ENCODE assay signal across 12 mouse cellular contexts in the genomic region with DNA sequence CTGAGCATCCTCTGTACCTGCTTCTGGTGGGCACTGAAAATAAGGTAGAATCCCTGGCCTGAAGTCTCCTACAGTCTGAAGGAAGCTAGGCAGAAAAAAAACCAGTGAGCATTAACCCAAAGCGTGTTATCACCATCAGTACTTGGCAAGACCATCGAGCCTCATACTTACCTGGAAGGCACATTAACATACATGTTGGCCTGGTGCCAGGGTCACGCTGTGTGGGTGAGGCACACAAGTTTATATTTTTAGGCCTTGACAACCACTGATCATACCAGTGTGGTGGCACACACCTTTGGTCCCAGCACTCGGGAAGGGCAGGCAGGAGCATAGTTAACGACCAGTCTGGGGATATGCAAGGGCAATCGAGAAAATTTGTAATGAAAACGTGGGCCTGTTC. TPM values are rescaled to one million over a fixed set of nuclear protein-coding genes. Genes with fewer than 3 reads are reported as not detected.
DNase-seq lines count a peak whose midpoint lies in the region; ATAC-seq lines count a peak whose summit lies in the region.
"Had no signal": no experiment of that assay in that cellular context is flagged by ENCODE, and none has a peak within 500 bp of the region (broad histone marks: within the 10 kb centered on the region; RNA-seq: fewer than 3 reads in every experiment).

No protein-coding gene starts in this region.

- 73% methylated on average over 7 of the region's 7 CpGs for WGBS in heart, embryonic 13.5 days
- WGBS in lung, embryonic 15.5 days: 75% methylated on average over 7 of the region's 7 CpGs
- WGBS in embryonic facial prominence, embryonic 13.5 days: 84% methylated on average over 7 of the region's 7 CpGs

- H3K4me2 ChIP-seq in heart, embryonic 13.5 days: no peak overlapping the region
- H3K4me2 ChIP-seq in lung, embryonic 15.5 days: no peak overlapping the region
- H3K4me2 ChIP-seq in embryonic facial prominence, embryonic 13.5 days: no peak overlapping the region

- no peak for DNase-seq in heart, postnatal 10 days
- DNase-seq in lung, postnatal 14 days: no peak
- peak; percentile 58 to 68 for DNase-seq in kidney, postnatal 25 days
- DNase-seq in gastrocnemius, postnatal 25 days: no peak
- no peak for DNase-seq in gastrocnemius, postnatal 10 days
- DNase-seq: gastrocnemius, postnatal 36 days; heart, postnatal 14 days; thymus, postnatal 36 days had no signal

- H3K9me3 ChIP-seq in heart, embryonic 13.5 days: no peaks in the 10 kb centered on the region
- no peaks in the 10 kb centered on the region for H3K9me3 ChIP-seq in lung, embryonic 15.5 days
- H3K9me3 ChIP-seq in embryonic facial prominence, embryonic 13.5 days: no peaks in the 10 kb centered on the region

- H3K36me3 ChIP-seq in heart, embryonic 13.5 days: peaks cover 33% of the 10 kb centered on the region
- H3K36me3 ChIP-seq in lung, embryonic 15.5 days: peaks cover 27% of the 10 kb centered on the region
- H3K36me3 ChIP-seq in embryonic facial prominence, embryonic 13.5 days: peaks cover 34% of the 10 kb centered on the region

- H3K27ac ChIP-seq in heart, embryonic 13.5 days (replicated peaks): no peak overlapping the region
- no peak overlapping the region for H3K27ac ChIP-seq in lung, embryonic 15.5 days
- H3K27ac ChIP-seq in embryonic facial prominence, embryonic 13.5 days: no peak overlapping the region

- H3K4me3 ChIP-seq in heart, embryonic 13.5 days: no peak overlapping the region
- no peak overlapping the region for H3K4me3 ChIP-seq in lung, embryonic 15.5 days
- no peak overlapping the region for H3K4me3 ChIP-seq in embryonic facial prominence, embryonic 13.5 days

- intact Hi-C loops in heart, postnatal 10 days (cut with DNase I): loop anchor here (10.0 kb wide), 1 partner anchor 483 kb away; a partner anchor contains a TSS

- no peak for ATAC-seq in heart, embryonic 13.5 days (ENCODE audit: extremely low read depth, insufficient number of reproducible peaks, low FRiP score, low TSS enrichment)
- ATAC-seq in lung, embryonic 15.5 days (ENCODE audit: borderline replicate concordance, extremely low read depth, low FRiP score, low TSS enrichment): no peak
- no peak for ATAC-seq in embryonic facial prominence, embryonic 13.5 days (ENCODE audit: insufficient number of reproducible peaks, insufficient read depth, low FRiP score, low TSS enrichment, low read depth)

- H3K9ac ChIP-seq in heart, embryonic 13.5 days: peak overlapping the region; percentile 24; the same call in 1 of the 2 replicates
- 0 out of 2 replicates have a peak overlapping the region, but pooled peaks have one; percentile 21 for H3K9ac ChIP-seq in lung, embryonic 15.5 days
- H3K9ac ChIP-seq in embryonic facial prominence, embryonic 13.5 days: peak overlapping the region; percentile 55; the same call in 1 of the 2 replicates

- peaks cover 37% of the 10 kb centered on the region for H3K4me1 ChIP-seq in heart, embryonic 13.5 days
- peaks cover 24% of the 10 kb centered on the region for H3K4me1 ChIP-seq in lung, embryonic 15.5 days
- H3K4me1 ChIP-seq in embryonic facial prominence, embryonic 13.5 days: peaks cover 33% of the 10 kb centered on the region

- no peaks in the 10 kb centered on the region for H3K27me3 ChIP-seq in heart, embryonic 13.5 days (replicated peaks)
- H3K27me3 ChIP-seq in lung, embryonic 15.5 days: no peaks in the 10 kb centered on the region
- no peaks in the 10 kb centered on the region for H3K27me3 ChIP-seq in embryonic facial prominence, embryonic 13.5 days
- H3K27me3 ChIP-seq: CH12.LX had no signal

RNA-seq across cellular contexts. Expression of a gene that starts 3.9 kb away (rescaled TPM):
- polyA plus RNA-seq in heart, embryonic 13.5 days (2015; fragmentation: Nextera tagmentation; extraction: Ambion mirVana): 53.6 and 54.2 TPM in 2 replicates
- total RNA-seq in heart, postnatal 10 days (2021): 10 to 100 TPM; 54.4 to 56.5 TPM
- polyA plus RNA-seq in lung, embryonic 15.5 days (2015; fragmentation: Nextera tagmentation; extraction: Ambion mirVana): 51.8 and 51.9 TPM in 2 replicates
- polyA plus RNA-seq in embryonic facial prominence, embryonic 13.5 days (2015; fragmentation: Nextera tagmentation; extraction: Ambion mirVana): 50.7 and 57.5 TPM in 2 replicates
- total RNA-seq in gastrocnemius, postnatal 25 days (2021): 10 to 100 TPM; 53.6 to 56.9 TPM
- 10 to 100 TPM; 38.0 to 39.4 TPM for total RNA-seq in gastrocnemius, postnatal 10 days (2021)

RNA-seq across cellular contexts. Expression of a gene that starts 4.5 kb away (rescaled TPM):
- 106 and 120 TPM in 2 replicates for polyA plus RNA-seq in heart, embryonic 13.5 days (2015; fragmentation: Nextera tagmentation; extraction: Ambion mirVana)
- total RNA-seq in heart, postnatal 10 days (2021): 10 to 100 TPM; 37.0 to 39.2 TPM
- 122 and 124 TPM in 2 replicates for polyA plus RNA-seq in lung, embryonic 15.5 days (2015; fragmentation: Nextera tagmentation; extraction: Ambion mirVana)
- 130 and 132 TPM in 2 replicates for polyA plus RNA-seq in embryonic facial prominence, embryonic 13.5 days (2015; fragmentation: Nextera tagmentation; extraction: Ambion mirVana)
- total RNA-seq in gastrocnemius, postnatal 25 days (2021): 10 to 100 TPM; 16.4 to 19.2 TPM
- total RNA-seq in gastrocnemius, postnatal 10 days (2021): 10 to 100 TPM; 19.8 to 21.8 TPM

RNA-seq across cellular contexts. Expression of a gene that starts 7.8 kb away (rescaled TPM):
- 1.0 and 1.2 TPM in 2 replicates for polyA plus RNA-seq in heart, embryonic 13.5 days (2015; fragmentation: Nextera tagmentation; extraction: Ambion mirVana)
- total RNA-seq in heart, postnatal 10 days (2021): 1 to 10 TPM; 2.1 to 3.5 TPM
- polyA plus RNA-seq in lung, embryonic 15.5 days (2015; fragmentation: Nextera tagmentation; extraction: Ambion mirVana): 2.2 and 2.8 TPM in 2 replicates
- 7.5 and 10.2 TPM in 2 replicates for polyA plus RNA-seq in embryonic facial prominence, embryonic 13.5 days (2015; fragmentation: Nextera tagmentation; extraction: Ambion mirVana)
- 1 to 10 TPM; 2.8 to 3.1 TPM for total RNA-seq in gastrocnemius, postnatal 25 days (2021)
- total RNA-seq in gastrocnemius, postnatal 10 days (2021): 10 to 100 TPM; 13.8 to 15.2 TPM
- total RNA-seq: CH12.LX had no signal

RNA-seq across cellular contexts. Expression of a gene that starts 10.3 kb away (rescaled TPM):
- polyA plus RNA-seq in heart, embryonic 13.5 days (2015; fragmentation: Nextera tagmentation; extraction: Ambion mirVana): 3.7 and 4.0 TPM in 2 replicates
- 1 to 10 TPM; 1.1 to 1.6 TPM for total RNA-seq in heart, postnatal 10 days (2021)
- 197 and 248 TPM in 2 replicates for polyA plus RNA-seq in lung, embryonic 15.5 days (2015; fragmentation: Nextera tagmentation; extraction: Ambion mirVana)
- polyA plus RNA-seq in embryonic facial prominence, embryonic 13.5 days (2015; fragmentation: Nextera tagmentation; extraction: Ambion mirVana): 3.6 and 4.2 TPM in 2 replicates
- total RNA-seq in gastrocnemius, postnatal 25 days (2021): under 1 TPM in 1 of 2 experiments, not detected in 1; 0.24 TPM
- 1 to 10 TPM; 1.1 to 1.4 TPM for total RNA-seq in gastrocnemius, postnatal 10 days (2021)

RNA-seq across cellular contexts. Expression of a gene that starts 16.9 kb away (rescaled TPM):
- polyA plus RNA-seq in heart, embryonic 13.5 days (2015; fragmentation: Nextera tagmentation; extraction: Ambion mirVana): 7.0 and 7.3 TPM in 2 replicates
- total RNA-seq in heart, postnatal 10 days (2021): 10 to 100 TPM; 26.1 to 30.4 TPM
- 8.8 and 9.8 TPM in 2 replicates for polyA plus RNA-seq in lung, embryonic 15.5 days (2015; fragmentation: Nextera tagmentation; extraction: Ambion mirVana)
- 14.8 and 19.2 TPM in 2 replicates for polyA plus RNA-seq in embryonic facial prominence, embryonic 13.5 days (2015; fragmentation: Nextera tagmentation; extraction: Ambion mirVana)
- 10 to 100 TPM; 12.1 to 13.6 TPM for total RNA-seq in gastrocnemius, postnatal 25 days (2021)
- 10 to 100 TPM; 24.2 to 30.9 TPM for total RNA-seq in gastrocnemius, postnatal 10 days (2021)

Comparison
In these comparisons a context has a peak if more than half of its experiments do, and no peak if none do; other contexts are left out.
1. DNase-seq: peak in kidney, postnatal 25 days (2 of 2); none in heart, postnatal 10 days (0 of 2), lung, postnatal 14 days (single experiment), gastrocnemius, postnatal 25 days (single experiment) and gastrocnemius, postnatal 10 days (single experiment).
2. Peak in every context shown above with its lines, with median percentiles within 50 percentile points of each other: H3K9ac ChIP-seq.